Mouse (Mus musculus): ENCODE measurements around the gene Strada.

DNA sequence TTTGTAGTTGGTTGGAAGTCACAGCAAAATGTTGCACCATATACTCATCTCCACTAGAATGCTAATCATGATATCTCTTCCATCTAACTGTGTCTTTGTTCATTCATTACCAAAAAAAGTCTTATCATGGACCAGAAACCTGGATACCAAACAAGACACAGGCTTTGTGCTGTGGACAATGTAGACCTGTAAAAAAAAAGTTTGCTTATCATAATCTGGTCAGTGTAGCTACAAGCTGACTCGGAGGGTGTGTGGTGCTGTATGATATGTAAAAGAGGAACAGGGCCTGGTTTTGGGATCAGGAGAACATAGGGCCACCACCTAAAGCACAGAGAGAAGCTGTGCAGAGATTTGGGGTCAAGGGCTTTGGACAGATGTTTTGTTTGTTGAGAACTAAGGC lies 72.5 kb downstream of the Strada start:
- TF ChIP-seq TAL1 (IDR thresholded peaks at IDR 0.05; ENCODE audit: low read length) (no peak), GATA1 (IDR thresholded peaks at IDR 0.05; ENCODE audit: low read length) (no peak)

Measured in erythroblast, embryonic 14.5 days (primary cell).